Comparison of ENCODE assay signal across 9 mouse cellular contexts in the genomic region with DNA sequence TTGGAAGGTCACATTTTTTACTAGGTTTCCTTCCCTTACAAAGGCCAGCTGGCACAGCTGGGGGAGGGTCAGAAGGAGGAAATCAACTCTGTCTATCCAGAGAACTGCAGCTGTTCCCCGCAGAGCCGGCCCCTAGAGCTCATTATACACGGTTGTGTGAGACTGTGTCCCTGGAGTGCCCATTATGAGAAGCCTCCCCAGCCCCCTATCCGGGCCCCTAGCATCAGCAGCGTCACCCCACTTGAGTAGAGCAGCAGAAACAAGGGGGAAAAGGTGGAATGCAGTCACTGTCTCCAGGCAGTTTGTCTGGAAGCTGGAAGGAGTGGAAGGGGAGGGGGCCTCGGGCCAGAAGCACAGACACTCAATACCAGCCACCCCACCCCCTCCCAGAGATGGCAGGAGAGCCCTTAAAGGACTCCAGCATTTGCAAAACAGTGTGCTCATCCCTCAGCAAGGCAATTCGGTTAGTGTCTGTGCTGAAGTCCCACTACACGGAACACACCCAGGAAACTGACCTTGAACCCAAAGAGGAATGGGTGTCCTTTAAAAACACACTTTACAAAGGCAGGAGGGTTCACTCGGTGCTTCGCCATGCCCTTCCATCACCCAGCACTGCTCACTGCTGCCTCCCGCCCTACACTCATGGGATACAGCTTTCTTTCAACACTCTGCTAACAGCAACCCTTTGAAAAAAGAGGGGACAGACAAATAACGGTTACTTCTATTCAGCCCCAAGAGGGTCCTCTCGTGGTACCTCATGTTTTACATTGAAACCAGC. TPM values are rescaled to one million over a fixed set of nuclear protein-coding genes. Genes with fewer than 3 reads are reported as not detected.
A peak's percentile ranks its signal among the peaks of the same experiment; 100 is the strongest.
DNase-seq lines count a peak whose midpoint lies in the region; ATAC-seq lines count a peak whose summit lies in the region.
"Had no signal": no experiment of that assay in that cellular context is flagged by ENCODE, and none has a peak within 500 bp of the region (broad histone marks: within the 10 kb centered on the region; RNA-seq: fewer than 3 reads in every experiment).

No protein-coding gene starts in this region.

- H3K4me2 ChIP-seq in forebrain, embryonic 14.5 days (ENCODE audit: low read length), result peak overlapping the region; percentile 56

- peak overlapping the region; percentile 94 for H3K4me3 ChIP-seq in megakaryocyte, embryonic 14.5 days (replicated peaks)
- peak overlapping the region; percentile 56 for H3K4me3 ChIP-seq in forebrain, embryonic 14.5 days (ENCODE audit: low read depth, low read length)

- DNase-seq in forebrain, embryonic 14.5 days (ENCODE audit: low spot score), result peak; percentile 61
- DNase-seq in kidney, postnatal 4 days, result peak; percentile 47 to 63
- DNase-seq in neural tube, embryonic 10.5 days (ENCODE audit: extremely low spot score, low spot score), result peak; percentile 55
- DNase-seq in adipocyte (ENCODE audit: low spot score), result no peak
- DNase-seq in adrenal gland, postnatal 36 days, result no peak
- no peak for DNase-seq in thymus, adult 18-20 months

- no peaks in the 10 kb centered on the region for H3K36me3 ChIP-seq in megakaryocyte, embryonic 14.5 days (replicated peaks; ENCODE audit: low read length)
- no peaks in the 10 kb centered on the region for H3K36me3 ChIP-seq in forebrain, embryonic 14.5 days (ENCODE audit: control insufficient read depth, insufficient read depth, low read length)

- peak overlapping the region; percentile 72 for H3K27ac ChIP-seq in forebrain, embryonic 14.5 days (ENCODE audit: low read depth, low read length)

- H3K4me1 ChIP-seq in megakaryocyte, embryonic 14.5 days, result peaks cover 14% of the 10 kb centered on the region
- H3K4me1 ChIP-seq in forebrain, embryonic 14.5 days (ENCODE audit: control insufficient read depth, insufficient read depth, low read length), result no peaks in the 10 kb centered on the region

- H3K9me3 ChIP-seq in megakaryocyte, embryonic 14.5 days, result peaks cover 8% of the 10 kb centered on the region; the same call in 1 of the 2 replicates
- H3K9me3 ChIP-seq in forebrain, embryonic 14.5 days (replicated peaks; ENCODE audit: control insufficient read depth, low read length), result 0 out of 2 replicates have a peak, but pooled peaks cover 5% of the 10 kb centered on the region

- ATAC-seq in megakaryocyte, adult 5-6 weeks (ENCODE audit: poor library complexity, severe bottlenecking), result no peak
- ATAC-seq in forebrain, embryonic 14.5 days, result peak; percentile 70

- WGBS in forebrain, embryonic 14.5 days, result 28% methylated on average over 13 of the region's 13 CpGs

- peaks cover 10% of the 10 kb centered on the region for H3K27me3 ChIP-seq in megakaryocyte, embryonic 14.5 days (replicated peaks)
- H3K27me3 ChIP-seq in forebrain, embryonic 14.5 days (replicated peaks; ENCODE audit: control insufficient read depth, insufficient read depth, low read length), result no peaks in the 10 kb centered on the region

- H3K9ac ChIP-seq in forebrain, embryonic 14.5 days (ENCODE audit: low read length), result peak overlapping the region; percentile 56

RNA-seq across cellular contexts. Expression of a gene that starts 1.9 kb away (rescaled TPM):
- polyA plus RNA-seq in megakaryocyte, embryonic 14.5 days (2012; ENCODE audit: insufficient read depth, low replicate concordance), result 2.7 and 4.9 TPM in 2 replicates
- total RNA-seq in megakaryocyte, adult 5-6 weeks (2015), result 0.11 and 0.22 TPM in 2 replicates
- total RNA-seq in megakaryocyte, adult 5-6 weeks (2017), result 0.59 and 0.61 TPM in 2 replicates
- polyA plus RNA-seq in forebrain, embryonic 14.5 days (2014; fragmentation: Nextera tagmentation; extraction: Ambion mirVana), result 18.9 and 25.5 TPM in 2 replicates
- total RNA-seq in adrenal gland, postnatal 36 days (2021), result 1 to 10 TPM; 1.2 to 1.6 TPM
- total RNA-seq: neutrophil, adult 5-6 weeks had no signal

RNA-seq across cellular contexts. Expression of a gene that starts 42.5 kb away (rescaled TPM):
- 0.39 TPM in 1 of 2 replicates, not detected in the other for polyA plus RNA-seq in megakaryocyte, embryonic 14.5 days (2012; ENCODE audit: insufficient read depth, low replicate concordance)
- not detected in 2 replicates for total RNA-seq in megakaryocyte, adult 5-6 weeks (2015)
- not detected in 2 replicates for total RNA-seq in megakaryocyte, adult 5-6 weeks (2017)
- 20.0 and 23.7 TPM in 2 replicates for polyA plus RNA-seq in forebrain, embryonic 14.5 days (2014; fragmentation: Nextera tagmentation; extraction: Ambion mirVana)
- total RNA-seq in adrenal gland, postnatal 36 days (2021), result 1 to 10 TPM; 1.0 to 1.1 TPM
- total RNA-seq: neutrophil, adult 5-6 weeks had no signal

Comparison
In these comparisons a context has a peak if more than half of its experiments do, and no peak if none do; other contexts are left out.
1. DNase-seq: peak in forebrain, embryonic 14.5 days (single experiment), kidney, postnatal 4 days (2 of 2) and neural tube, embryonic 10.5 days (single experiment); none in adipocyte (single experiment), adrenal gland, postnatal 36 days (0 of 2) and thymus, adult 18-20 months (0 of 2).